Comparison of ENCODE assay signal across 15 mouse cellular contexts in the genomic region with DNA sequence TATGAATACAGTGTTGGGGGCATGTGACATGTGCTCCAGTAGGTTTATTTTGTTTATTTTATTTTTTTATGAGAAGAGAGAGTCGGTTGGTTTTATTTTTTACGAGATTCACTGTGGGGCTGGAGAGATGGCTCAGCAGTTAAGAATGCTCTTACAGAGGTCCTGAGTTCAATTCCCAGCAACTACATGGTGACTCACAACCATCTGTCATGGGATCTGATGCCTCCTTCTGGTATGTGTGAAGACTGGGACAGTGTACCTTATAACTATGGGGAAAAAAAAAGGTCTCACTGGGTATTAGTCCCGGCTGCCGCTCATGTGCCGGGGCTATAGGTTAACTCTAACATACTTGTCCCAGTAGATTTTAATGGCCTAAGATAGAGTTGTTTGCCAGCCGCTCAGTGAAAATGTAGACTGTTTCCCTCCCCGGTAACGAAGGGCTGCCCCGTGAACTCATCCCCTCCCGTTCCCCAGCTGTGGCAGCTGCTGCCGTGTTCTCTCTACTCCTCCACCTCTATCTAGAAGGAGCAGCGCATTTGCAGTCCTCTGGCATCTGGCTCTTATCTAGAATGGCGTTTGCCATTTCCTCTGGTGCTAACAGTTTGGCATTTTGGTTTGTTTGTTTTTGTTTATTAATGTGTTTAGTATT. TPM values are rescaled to one million over a fixed set of nuclear protein-coding genes. Genes with fewer than 3 reads are reported as not detected.
DNase-seq lines count a peak whose midpoint lies in the region; ATAC-seq lines count a peak whose summit lies in the region.
"Had no signal": no experiment of that assay in that cellular context is flagged by ENCODE, and none has a peak within 500 bp of the region (broad histone marks: within the 10 kb centered on the region; RNA-seq: fewer than 3 reads in every experiment).

No protein-coding gene starts in this region.

- no peak for DNase-seq in heart, postnatal 4 days
- DNase-seq in NIH3T3 (ENCODE audit: low read depth): peak; percentile 22
- peak; percentile 65 to 80 for DNase-seq in spleen, postnatal 10 days (ENCODE audit: low spot score in 2 of 2)
- DNase-seq in retina, embryonic 14.5 days (ENCODE audit: low spot score): no peak
- no peak for DNase-seq in testis, postnatal 10 days (ENCODE audit: low spot score)
- no peak for DNase-seq in cerebellum, postnatal 14 days
- DNase-seq: cerebellum, adult 2 months; kidney, adult 2 months had no signal

- H3K9me3 ChIP-seq in heart, embryonic 13.5 days: no peaks in the 10 kb centered on the region
- H3K9me3 ChIP-seq in liver, embryonic 12.5 days (replicated peaks): no peaks in the 10 kb centered on the region
- H3K9me3 ChIP-seq: limb, embryonic 13.5 days; midbrain, embryonic 13.5 days had no signal

- no peak for ATAC-seq in heart, embryonic 13.5 days (ENCODE audit: extremely low read depth, insufficient number of reproducible peaks, low FRiP score, low TSS enrichment)
- peak; percentile 50 for ATAC-seq in liver, embryonic 12.5 days
- ATAC-seq: hindbrain, postnatal 0 days; midbrain, embryonic 13.5 days had no signal

- H3K4me2 ChIP-seq in heart, embryonic 13.5 days: peak overlapping the region; percentile 91
- H3K4me2 ChIP-seq in liver, embryonic 12.5 days: peak overlapping the region; percentile 77
- H3K4me2 ChIP-seq: midbrain, embryonic 13.5 days had no signal

- H3K27me3 ChIP-seq in heart, embryonic 13.5 days (replicated peaks): no peaks in the 10 kb centered on the region
- no peaks in the 10 kb centered on the region for H3K27me3 ChIP-seq in liver, embryonic 12.5 days (replicated peaks)
- H3K27me3 ChIP-seq: limb, embryonic 13.5 days; midbrain, embryonic 13.5 days had no signal

- peak overlapping the region; percentile 0; the same call in 1 of the 2 replicates for H3K9ac ChIP-seq in heart, embryonic 13.5 days
- H3K9ac ChIP-seq in liver, embryonic 12.5 days: peak overlapping the region; percentile 100
- H3K9ac ChIP-seq: limb, embryonic 13.5 days; midbrain, embryonic 13.5 days had no signal

- H3K36me3 ChIP-seq in heart, embryonic 13.5 days: peaks cover 15% of the 10 kb centered on the region
- H3K36me3 ChIP-seq in liver, embryonic 12.5 days: peaks cover 29% of the 10 kb centered on the region

- peaks cover 72% of the 10 kb centered on the region for H3K4me1 ChIP-seq in heart, embryonic 13.5 days
- H3K4me1 ChIP-seq in liver, embryonic 12.5 days: peaks cover 77% of the 10 kb centered on the region

- H3K4me3 ChIP-seq in heart, embryonic 13.5 days: 0 out of 2 replicates have a peak overlapping the region, but pooled peaks have one; percentile 0
- peak overlapping the region; percentile 98 for H3K4me3 ChIP-seq in liver, embryonic 12.5 days
- H3K4me3 ChIP-seq: limb, embryonic 13.5 days; midbrain, embryonic 13.5 days had no signal

- 57% methylated on average over 13 of the region's 13 CpGs for WGBS in heart, embryonic 13.5 days
- 32% methylated on average over 13 of the region's 13 CpGs for WGBS in liver, embryonic 12.5 days (ENCODE audit: insufficient replicate concordance)

- H3K27ac ChIP-seq in heart, embryonic 13.5 days (replicated peaks): peak overlapping the region; percentile 46
- peak overlapping the region; percentile 97 for H3K27ac ChIP-seq in liver, embryonic 12.5 days
- H3K27ac ChIP-seq: hindbrain, postnatal 0 days; limb, embryonic 13.5 days; midbrain, embryonic 13.5 days had no signal

RNA-seq across cellular contexts. Expression of a gene that starts 2.7 kb away (rescaled TPM):
- polyA plus RNA-seq in heart, embryonic 13.5 days (2015; fragmentation: Nextera tagmentation; extraction: Ambion mirVana): 99.5 and 102 TPM in 2 replicates
- 10 to 100 TPM; 76.7 to 80.0 TPM for total RNA-seq in heart, postnatal 4 days (2021)
- 97.6 and 98.2 TPM in 2 replicates for polyA plus RNA-seq in liver, embryonic 12.5 days (2016; fragmentation: Nextera tagmentation; extraction: Ambion mirVana)

RNA-seq across cellular contexts. Expression of a gene that starts 2.9 kb away (rescaled TPM):
- polyA plus RNA-seq in heart, embryonic 13.5 days (2015; fragmentation: Nextera tagmentation; extraction: Ambion mirVana): 24.2 and 25.7 TPM in 2 replicates
- 10 to 100 TPM; 14.0 TPM for total RNA-seq in heart, postnatal 4 days (2021)
- 25.6 and 28.1 TPM in 2 replicates for polyA plus RNA-seq in liver, embryonic 12.5 days (2016; fragmentation: Nextera tagmentation; extraction: Ambion mirVana)

RNA-seq across cellular contexts. Expression of a gene that starts 47.4 kb away (rescaled TPM):
- 0.32 and 1.4 TPM in 2 replicates for polyA plus RNA-seq in heart, embryonic 13.5 days (2015; fragmentation: Nextera tagmentation; extraction: Ambion mirVana)
- total RNA-seq in heart, postnatal 4 days (2021): not detected
- polyA plus RNA-seq in liver, embryonic 12.5 days (2016; fragmentation: Nextera tagmentation; extraction: Ambion mirVana): 14.6 and 15.1 TPM in 2 replicates
- total RNA-seq: adrenal gland, postnatal 36 days; hindbrain, postnatal 0 days; left cerebral cortex, adult 18-20 months had no signal

RNA-seq across cellular contexts. Expression of a gene that starts 50.8 kb away (rescaled TPM):
- polyA plus RNA-seq in heart, embryonic 13.5 days (2015; fragmentation: Nextera tagmentation; extraction: Ambion mirVana): 305 and 332 TPM in 2 replicates
- 100 to 1,000 TPM; 282 to 294 TPM for total RNA-seq in heart, postnatal 4 days (2021)
- polyA plus RNA-seq in liver, embryonic 12.5 days (2016; fragmentation: Nextera tagmentation; extraction: Ambion mirVana): 199 and 203 TPM in 2 replicates

Comparison
In these comparisons a context has a peak if more than half of its experiments do, and no peak if none do; other contexts are left out.
1. DNase-seq: peak in NIH3T3 (single experiment) and spleen, postnatal 10 days (2 of 2); none in heart, postnatal 4 days (single experiment), retina, embryonic 14.5 days (single experiment), testis, postnatal 10 days (single experiment) and cerebellum, postnatal 14 days (0 of 2).